In the genomic region with DNA sequence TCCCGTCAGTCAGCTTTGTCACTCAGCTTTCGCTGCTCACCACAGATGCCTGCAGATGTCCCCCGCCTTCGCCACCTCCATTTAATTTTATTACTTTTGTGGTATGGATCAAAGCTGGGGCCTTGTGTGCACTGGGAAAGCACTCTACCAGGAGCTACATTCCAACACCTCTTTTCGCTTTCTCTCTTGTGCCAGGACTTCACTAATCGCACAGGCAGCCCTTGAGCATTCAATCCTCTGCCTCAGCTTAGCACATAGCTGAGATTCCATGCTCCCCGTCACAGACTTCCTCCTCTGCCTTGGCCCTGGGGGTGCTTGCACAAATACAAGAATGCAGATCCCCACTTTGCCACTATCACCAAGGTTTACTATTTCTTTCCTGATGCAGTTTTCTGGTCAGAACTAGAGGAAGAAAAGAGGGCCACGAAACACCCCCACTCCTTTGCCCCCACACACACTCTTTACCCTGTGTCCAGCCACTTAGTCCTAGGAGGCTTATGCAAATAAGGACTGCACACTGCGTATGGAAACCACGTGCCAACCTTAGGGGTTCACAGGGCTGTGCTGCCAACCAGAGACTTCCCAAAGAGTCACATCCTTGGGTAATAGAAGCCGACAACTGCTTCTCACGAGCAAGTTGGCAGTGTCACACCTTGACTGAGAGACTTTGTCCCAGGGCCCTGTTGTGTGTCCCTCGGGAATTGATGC, we compare ENCODE assay signal across 15 mouse cellular contexts.
DNase-seq lines count a peak whose midpoint lies in the region; ATAC-seq and TF ChIP-seq lines count a peak whose summit lies in the region.
"Had no signal": no experiment of that assay in that cellular context is flagged by ENCODE, and none has a peak within 500 bp of the region (broad histone marks: within the 10 kb centered on the region; RNA-seq: fewer than 3 reads in every experiment).

No protein-coding gene starts in this region.

- no peak overlapping the region for H3K4me3 ChIP-seq in heart, embryonic 14.5 days (ENCODE audit: control insufficient read depth in 1 of 2, insufficient read depth in 1 of 2, low read depth in 1 of 2, low read length in 2 of 2)
- H3K4me3 ChIP-seq in midbrain, embryonic 11.5 days (ENCODE audit: low read depth, low read length) = no peak overlapping the region
- H3K4me3 ChIP-seq in midbrain, postnatal 0 days (ENCODE audit: low read depth, low read length) = no peak overlapping the region
- H3K4me3 ChIP-seq in embryonic facial prominence, embryonic 12.5 days = no peak overlapping the region
- H3K4me3 ChIP-seq in midbrain, embryonic 14.5 days (replicated peaks; ENCODE audit: low read depth, low read length) = no peak overlapping the region
- no peak overlapping the region for H3K4me3 ChIP-seq in kidney, embryonic 15.5 days (replicated peaks)
- H3K4me3 ChIP-seq: hindbrain, embryonic 10.5 days; layer of hippocampus, adult 2 months; myocyte had no signal

- peaks cover 14 to 20% of the 10 kb centered on the region in 2 experiments for H3K4me1 ChIP-seq in heart, embryonic 14.5 days (ENCODE audit: control insufficient read depth in 2 of 2, insufficient read depth in 2 of 2, low read length in 2 of 2)
- peaks cover 14% of the 10 kb centered on the region for H3K4me1 ChIP-seq in midbrain, embryonic 11.5 days (ENCODE audit: control insufficient read depth, insufficient read depth, low read length)
- 0 out of 2 replicates have a peak, but pooled peaks cover under 1% of the 10 kb centered on the region for H3K4me1 ChIP-seq in midbrain, postnatal 0 days (ENCODE audit: insufficient read depth, low read length)
- H3K4me1 ChIP-seq in embryonic facial prominence, embryonic 12.5 days = peaks cover 18% of the 10 kb centered on the region
- peaks cover 12% of the 10 kb centered on the region for H3K4me1 ChIP-seq in midbrain, embryonic 14.5 days (ENCODE audit: control insufficient read depth, insufficient read depth, low read length)
- 0 out of 2 replicates have a peak, but pooled peaks cover 5% of the 10 kb centered on the region for H3K4me1 ChIP-seq in kidney, embryonic 15.5 days

- H3K36me3 ChIP-seq in heart, embryonic 14.5 days (ENCODE audit: control insufficient read depth, insufficient read depth, low read length) = no peaks in the 10 kb centered on the region
- no peaks in the 10 kb centered on the region for H3K36me3 ChIP-seq in midbrain, embryonic 11.5 days (ENCODE audit: control insufficient read depth, insufficient read depth, low read length)
- H3K36me3 ChIP-seq in midbrain, postnatal 0 days (ENCODE audit: insufficient read depth, low read length) = no peaks in the 10 kb centered on the region
- H3K36me3 ChIP-seq in embryonic facial prominence, embryonic 12.5 days = no peaks in the 10 kb centered on the region
- H3K36me3 ChIP-seq in midbrain, embryonic 14.5 days (ENCODE audit: control insufficient read depth, insufficient read depth, low read length) = no peaks in the 10 kb centered on the region
- no peaks in the 10 kb centered on the region for H3K36me3 ChIP-seq in kidney, embryonic 15.5 days
- H3K36me3 ChIP-seq: hindbrain, embryonic 10.5 days had no signal

- peak overlapping the region; percentile 78 to 81 for H3K27ac ChIP-seq in heart, embryonic 14.5 days (replicated peaks in 1 of 2; ENCODE audit: control insufficient read depth in 1 of 2, insufficient read depth in 1 of 2, low read depth in 2 of 2, low read length in 2 of 2)
- no peak overlapping the region; the same call in 1 of the 2 replicates for H3K27ac ChIP-seq in midbrain, embryonic 11.5 days (ENCODE audit: low read depth, low read length)
- H3K27ac ChIP-seq in midbrain, postnatal 0 days (ENCODE audit: low read depth, low read length) = no peak overlapping the region
- H3K27ac ChIP-seq in embryonic facial prominence, embryonic 12.5 days = no peak overlapping the region
- H3K27ac ChIP-seq in midbrain, embryonic 14.5 days (replicated peaks; ENCODE audit: low read depth, low read length) = 0 out of 2 replicates have a peak overlapping the region, but pooled peaks have one; percentile 37
- H3K27ac ChIP-seq in kidney, embryonic 15.5 days = no peak overlapping the region
- H3K27ac ChIP-seq: hindbrain, embryonic 10.5 days; layer of hippocampus, adult 2 months had no signal

- no peak for ATAC-seq in heart, embryonic 14.5 days (ENCODE audit: insufficient number of reproducible peaks, insufficient read depth, low FRiP score, low read depth)
- peak; percentile 75 for ATAC-seq in midbrain, embryonic 11.5 days (ENCODE audit: low FRiP score)
- no peak for ATAC-seq in midbrain, postnatal 0 days (ENCODE audit: low FRiP score)
- ATAC-seq in embryonic facial prominence, embryonic 12.5 days (ENCODE audit: insufficient number of reproducible peaks, insufficient read depth, low FRiP score, low TSS enrichment) = peak; percentile 22; the same call in 1 of the 2 replicates
- peak; percentile 43; the same call in 1 of the 2 replicates for ATAC-seq in midbrain, embryonic 14.5 days (ENCODE audit: low FRiP score, low TSS enrichment)
- ATAC-seq in kidney, embryonic 15.5 days (replicated peaks; ENCODE audit: low FRiP score) = no peak
- ATAC-seq: intestine, postnatal 0 days; liver, postnatal 0 days had no signal

- peak overlapping the region; percentile 38; the same call in 1 of the 2 replicates for H3K9ac ChIP-seq in heart, embryonic 14.5 days (ENCODE audit: low read length)
- H3K9ac ChIP-seq in midbrain, embryonic 11.5 days (ENCODE audit: low read length) = no peak overlapping the region
- H3K9ac ChIP-seq in midbrain, postnatal 0 days (replicated peaks; ENCODE audit: low read length, poor library complexity, severe bottlenecking) = no peak overlapping the region
- no peak overlapping the region for H3K9ac ChIP-seq in embryonic facial prominence, embryonic 12.5 days
- H3K9ac ChIP-seq in midbrain, embryonic 14.5 days (replicated peaks; ENCODE audit: low read length) = no peak overlapping the region
- H3K9ac ChIP-seq in kidney, embryonic 15.5 days = no peak overlapping the region
- H3K9ac ChIP-seq: liver, postnatal 0 days had no signal

- WGBS in heart, embryonic 14.5 days = 30% methylated on average over 13 of the region's 13 CpGs
- 24% methylated on average over 13 of the region's 13 CpGs for WGBS in midbrain, embryonic 11.5 days
- 27% methylated on average over 13 of the region's 13 CpGs for WGBS in midbrain, postnatal 0 days
- WGBS in embryonic facial prominence, embryonic 12.5 days = 39% methylated on average over 13 of the region's 13 CpGs
- WGBS in midbrain, embryonic 14.5 days = 28% methylated on average over 13 of the region's 13 CpGs
- WGBS in kidney, embryonic 15.5 days = 47% methylated on average over 13 of the region's 13 CpGs

- no peak for TF ChIP-seq CTCF in midbrain, postnatal 0 days (IDR thresholded peaks at IDR 0.05)

- no peaks in the 10 kb centered on the region for H3K27me3 ChIP-seq in heart, embryonic 14.5 days (ENCODE audit: control insufficient read depth, insufficient read depth, low read length)
- H3K27me3 ChIP-seq in midbrain, embryonic 11.5 days (ENCODE audit: control insufficient read depth, insufficient read depth, low read length) = no peaks in the 10 kb centered on the region; the same call in 1 of the 2 replicates
- no peaks in the 10 kb centered on the region for H3K27me3 ChIP-seq in midbrain, postnatal 0 days (ENCODE audit: insufficient read depth, low read length)
- 0 out of 2 replicates have a peak, but pooled peaks cover 10% of the 10 kb centered on the region for H3K27me3 ChIP-seq in embryonic facial prominence, embryonic 12.5 days
- H3K27me3 ChIP-seq in midbrain, embryonic 14.5 days (ENCODE audit: control insufficient read depth, insufficient read depth, low read length) = no peaks in the 10 kb centered on the region
- H3K27me3 ChIP-seq in kidney, embryonic 15.5 days = no peaks in the 10 kb centered on the region

- no peaks in the 10 kb centered on the region for H3K9me3 ChIP-seq in heart, embryonic 14.5 days (ENCODE audit: control insufficient read depth, low read length)
- H3K9me3 ChIP-seq in midbrain, embryonic 11.5 days (ENCODE audit: control insufficient read depth, low read length) = no peaks in the 10 kb centered on the region
- H3K9me3 ChIP-seq in midbrain, postnatal 0 days (ENCODE audit: low read length) = no peaks in the 10 kb centered on the region
- H3K9me3 ChIP-seq in embryonic facial prominence, embryonic 12.5 days = no peaks in the 10 kb centered on the region
- no peaks in the 10 kb centered on the region for H3K9me3 ChIP-seq in midbrain, embryonic 14.5 days (ENCODE audit: control insufficient read depth, low read length)
- H3K9me3 ChIP-seq in kidney, embryonic 15.5 days (replicated peaks) = no peaks in the 10 kb centered on the region
- H3K9me3 ChIP-seq: hindbrain, embryonic 10.5 days had no signal

- peak overlapping the region; percentile 36 for H3K4me2 ChIP-seq in heart, embryonic 14.5 days (ENCODE audit: low read length)
- H3K4me2 ChIP-seq in midbrain, embryonic 11.5 days = no peak overlapping the region
- H3K4me2 ChIP-seq in midbrain, postnatal 0 days (ENCODE audit: low read depth, low read length, poor library complexity, severe bottlenecking) = no peak overlapping the region
- H3K4me2 ChIP-seq in embryonic facial prominence, embryonic 12.5 days (replicated peaks) = no peak overlapping the region
- H3K4me2 ChIP-seq in midbrain, embryonic 14.5 days (ENCODE audit: low read length) = no peak overlapping the region
- no peak overlapping the region for H3K4me2 ChIP-seq in kidney, embryonic 15.5 days

- no peak for DNase-seq in heart, adult 8-10 months (ENCODE audit: low spot score)
- peak; percentile 90 for DNase-seq in midbrain, embryonic 11.5 days (ENCODE audit: low spot score, missing footprints)
- DNase-seq in midbrain, postnatal 0 days (ENCODE audit: low spot score) = no peak
- DNase-seq in midbrain, embryonic 14.5 days = no peak
- no peak for DNase-seq in adrenal gland, adult 2 months
- DNase-seq: adrenal gland, postnatal 14 days; liver, postnatal 0 days; spleen, adult 18-20 months had no signal

Comparison
In these comparisons a context has a peak if more than half of its experiments do, and no peak if none do; other contexts are left out.
1. ATAC-seq: peak in midbrain, embryonic 11.5 days (single experiment), embryonic facial prominence, embryonic 12.5 days (single experiment) and midbrain, embryonic 14.5 days (single experiment); none in heart, embryonic 14.5 days (single experiment), midbrain, postnatal 0 days (single experiment) and kidney, embryonic 15.5 days (single experiment).
2. H3K27ac ChIP-seq: peak in heart, embryonic 14.5 days (2 of 2) and midbrain, embryonic 14.5 days (single experiment); none in midbrain, embryonic 11.5 days (single experiment), midbrain, postnatal 0 days (single experiment), embryonic facial prominence, embryonic 12.5 days (single experiment) and kidney, embryonic 15.5 days (single experiment).